Mouse (Mus musculus) kidney, postnatal 36 days (tissue): ENCODE measurements around the gene Six5.

Source experiments
- DNase-seq, 2 experiments: peaks; one replicate each; pipeline ENCODE4 v3.0.0; 2021 to 2022; ENCODE audit warnings: mixed read lengths in 2 of 2

Gene Six5

DNA sequence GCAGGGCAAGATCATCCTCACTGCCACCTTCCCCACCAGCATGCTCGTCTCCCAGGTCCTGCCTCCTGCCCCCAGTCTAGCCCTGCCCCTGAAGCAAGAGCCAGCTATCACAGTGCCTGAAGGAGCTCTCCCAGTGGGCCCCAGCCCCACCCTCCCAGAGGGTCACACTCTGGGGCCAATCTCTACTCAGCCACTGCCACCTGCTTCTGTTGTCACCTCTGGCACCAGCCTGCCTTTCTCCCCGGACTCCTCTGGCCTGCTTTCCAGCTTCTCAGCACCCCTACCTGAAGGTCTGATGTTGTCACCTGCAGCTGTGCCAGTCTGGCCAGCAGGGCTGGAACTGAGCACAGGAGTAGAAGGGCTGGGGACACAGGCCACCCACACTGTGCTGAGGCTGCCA lies 2.8 kb downstream of the Six5 start:
- DNase-seq, result no peak

DNA sequence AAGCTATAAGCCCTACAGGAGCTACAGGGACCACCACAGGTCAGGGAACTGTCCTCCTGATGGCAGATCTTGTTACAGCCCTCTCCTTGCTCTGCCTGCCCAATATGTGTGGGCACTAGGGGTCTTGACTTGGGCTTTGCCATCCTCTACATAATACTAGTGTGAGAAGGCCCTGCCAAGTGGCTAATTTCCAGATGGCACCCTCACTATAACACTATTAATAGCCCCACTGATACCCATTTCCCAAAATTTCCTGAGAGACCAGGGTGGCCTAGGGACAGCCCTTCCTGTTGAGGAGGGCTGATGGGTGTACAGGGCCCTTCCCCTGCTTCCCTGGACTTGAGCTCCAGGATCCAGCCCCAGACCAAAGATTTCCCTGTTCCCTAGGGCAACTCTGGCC lies 3.5 kb downstream of the Six5 start:
- no peak for DNase-seq

DNA sequence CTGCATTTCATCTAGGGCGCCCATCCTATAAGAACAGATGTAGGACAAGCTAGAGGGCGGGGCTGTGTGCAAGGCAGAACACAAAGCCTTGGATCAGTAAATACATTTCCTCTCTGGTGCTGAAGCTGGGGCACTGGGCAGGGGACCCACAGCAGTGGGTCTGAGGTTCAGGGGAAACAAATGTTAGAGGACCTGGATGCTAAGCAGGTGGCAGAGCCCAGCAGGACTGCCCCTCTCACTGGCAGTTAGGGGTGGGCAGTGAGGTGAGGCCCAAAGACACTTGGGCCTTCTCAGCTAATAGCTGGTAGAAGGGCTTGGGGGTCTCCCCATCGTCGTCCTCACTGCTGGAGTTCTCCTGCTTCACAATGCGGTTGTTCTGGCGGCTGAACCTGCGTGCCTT lies 4.4 kb downstream of the Six5 start:
- DNase-seq, result no peak

DNA sequence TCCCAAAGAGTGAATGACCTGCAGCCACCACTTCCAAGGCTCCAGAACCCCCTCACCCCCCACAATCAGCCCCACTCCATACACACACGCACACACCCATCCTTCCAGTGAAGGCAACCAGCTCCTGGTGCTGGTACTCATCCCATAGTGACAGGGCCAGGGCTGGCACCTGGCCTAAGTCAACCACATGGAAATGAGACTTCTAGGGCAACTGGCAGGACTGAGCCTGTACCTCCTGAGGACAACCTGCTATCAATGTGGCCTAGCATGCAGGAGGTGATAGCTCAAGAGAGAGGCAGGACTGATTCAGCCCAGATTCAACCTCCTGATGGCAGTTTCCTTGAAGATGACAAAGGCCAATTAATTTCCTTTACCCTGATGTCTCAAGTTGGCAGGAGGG lies 5.9 kb downstream of the Six5 start:
- no peak for DNase-seq

DNA sequence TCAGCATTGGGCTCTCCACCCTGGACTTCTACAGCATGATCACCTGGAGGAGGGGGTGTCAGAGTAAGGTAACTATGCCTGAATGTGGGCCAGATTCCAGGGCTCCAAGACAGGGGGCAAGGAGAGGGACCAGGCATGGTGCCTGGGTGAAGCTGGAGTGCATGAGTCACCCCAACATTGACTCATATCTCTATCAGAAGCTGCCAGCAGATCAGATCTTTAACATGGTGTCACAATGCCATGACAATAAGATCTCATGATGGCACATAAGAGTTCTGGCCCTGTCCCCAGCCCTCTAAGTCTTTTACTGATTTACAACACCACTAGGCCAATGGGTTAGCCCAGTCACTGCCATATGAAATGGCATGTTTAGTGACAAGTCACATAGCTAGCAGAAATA lies 9.3 kb downstream of the Six5 start:
- no peak for DNase-seq

DNA sequence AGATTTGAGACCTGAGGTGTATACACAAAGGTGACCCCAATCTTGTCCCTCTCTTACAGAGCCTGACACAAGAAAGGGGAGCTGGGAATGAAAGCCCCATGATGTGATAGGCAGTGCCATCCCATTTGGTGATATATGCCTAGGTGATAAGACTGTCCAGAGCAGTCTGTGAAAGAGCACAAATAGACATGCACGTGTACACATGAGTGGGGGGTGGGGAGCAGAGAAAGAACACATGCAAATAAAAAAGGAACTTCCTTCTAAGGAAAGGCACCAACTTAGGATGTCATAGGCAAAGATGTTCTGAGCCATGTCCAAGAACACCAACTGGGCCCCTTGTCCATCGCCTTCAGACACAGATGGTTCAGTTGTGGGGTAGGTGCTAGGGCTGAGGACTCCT lies 10.1 kb downstream of the Six5 start:
- DNase-seq, result no peak

DNA sequence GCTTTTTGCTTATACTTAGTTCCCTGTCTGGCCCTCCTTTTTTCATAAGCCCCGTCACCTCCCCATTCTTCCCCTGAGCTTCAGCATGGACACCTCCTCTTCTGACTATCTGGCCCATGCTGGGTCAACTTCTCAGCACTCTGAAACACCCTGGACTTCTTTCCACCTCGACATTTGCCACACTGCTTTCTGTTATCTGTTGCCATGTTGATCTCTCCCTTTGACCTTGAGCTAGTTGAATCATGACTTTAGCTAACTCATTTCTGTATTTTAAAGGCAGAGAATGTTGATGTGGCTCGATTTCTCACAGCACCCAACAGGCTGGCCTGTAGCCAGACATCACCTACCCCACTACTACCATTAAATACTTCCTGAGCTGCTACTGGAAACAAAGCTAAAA lies 13.0 kb downstream of the Six5 start:
- DNase-seq, result no peak

DNA sequence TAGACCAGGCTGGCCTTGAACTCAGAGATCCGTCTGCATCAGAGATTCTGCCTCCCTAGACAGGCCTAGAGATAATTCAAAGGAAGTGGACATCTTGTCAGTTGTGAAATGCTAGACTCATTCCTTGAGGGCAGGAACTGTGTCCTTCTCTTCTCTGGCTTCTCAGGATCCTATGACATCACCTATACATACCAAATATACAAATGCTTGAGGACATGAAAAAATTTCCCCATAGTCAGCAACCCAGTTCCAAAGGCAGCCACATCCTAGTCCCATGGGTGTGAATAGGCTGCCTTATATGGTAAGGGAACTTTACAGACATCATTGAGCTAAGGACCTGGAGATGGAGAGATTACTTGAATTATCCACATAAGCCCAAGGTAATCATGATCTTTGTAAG lies 15.2 kb downstream of the Six5 start:
- no peak for DNase-seq

DNA sequence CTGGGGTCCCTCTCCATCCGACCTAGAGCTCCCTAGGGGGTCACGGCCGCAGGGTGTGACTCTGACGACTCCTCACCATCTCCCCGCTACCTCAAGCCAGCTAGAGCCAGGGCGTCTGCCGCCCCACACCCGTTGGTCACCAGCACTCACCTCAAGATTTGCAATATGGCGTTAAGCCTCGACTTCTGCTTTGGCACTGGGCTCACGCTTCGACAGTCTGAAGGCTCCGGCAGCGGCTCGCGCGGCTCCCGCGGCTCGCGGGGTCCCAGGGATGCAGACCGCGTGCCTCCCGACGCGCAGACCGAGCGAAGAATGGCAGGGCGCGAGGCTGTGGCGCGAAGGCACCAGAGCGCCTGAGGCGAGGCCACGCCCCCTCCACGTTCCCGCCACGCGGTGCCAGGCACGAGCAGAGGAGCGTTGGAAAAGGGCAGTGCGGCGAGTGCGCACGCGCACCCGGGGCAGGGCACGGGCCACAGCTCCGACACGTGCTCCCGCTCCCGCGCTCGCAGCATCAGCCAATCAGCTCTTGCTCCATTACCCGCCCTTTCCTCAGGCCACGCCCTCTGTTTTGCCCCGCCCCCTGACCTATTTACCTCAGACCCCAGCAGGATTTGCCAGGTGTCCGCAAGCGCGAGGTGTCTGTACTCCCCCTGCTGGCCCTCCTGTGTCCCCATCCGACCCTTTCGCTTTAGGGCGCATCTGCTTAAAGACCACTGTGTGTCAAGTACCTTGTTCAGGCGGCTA lies 23.8 kb downstream of the Six5 start, which contains the start of gene Gm4969:
TSS of gene Gm4969 (minus strand) at position 341 of the 744 bp plus-strand sequence.
- DNase-seq, result peak; percentile 62 to 72

DNA sequence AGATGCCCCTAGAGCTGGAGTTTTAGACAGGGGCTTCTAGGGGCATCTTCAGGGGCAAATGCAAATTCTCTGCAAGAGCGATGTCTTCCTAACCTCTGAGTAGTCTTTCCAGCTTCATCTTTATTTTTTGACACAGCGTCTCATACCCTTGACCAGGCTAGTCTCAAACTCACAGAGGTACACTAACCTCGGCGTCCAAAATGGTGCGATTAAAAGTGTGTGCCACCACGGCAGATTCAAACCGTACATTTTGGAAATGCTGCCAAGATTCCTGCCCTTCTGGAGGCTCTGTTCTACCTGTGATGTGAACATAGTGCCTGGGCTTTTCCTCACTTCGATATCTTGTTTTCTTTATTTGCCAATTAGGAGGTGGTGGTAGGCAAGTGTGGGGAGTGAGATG lies 24.7 kb downstream of the Six5 start:
- no peak for DNase-seq

DNA sequence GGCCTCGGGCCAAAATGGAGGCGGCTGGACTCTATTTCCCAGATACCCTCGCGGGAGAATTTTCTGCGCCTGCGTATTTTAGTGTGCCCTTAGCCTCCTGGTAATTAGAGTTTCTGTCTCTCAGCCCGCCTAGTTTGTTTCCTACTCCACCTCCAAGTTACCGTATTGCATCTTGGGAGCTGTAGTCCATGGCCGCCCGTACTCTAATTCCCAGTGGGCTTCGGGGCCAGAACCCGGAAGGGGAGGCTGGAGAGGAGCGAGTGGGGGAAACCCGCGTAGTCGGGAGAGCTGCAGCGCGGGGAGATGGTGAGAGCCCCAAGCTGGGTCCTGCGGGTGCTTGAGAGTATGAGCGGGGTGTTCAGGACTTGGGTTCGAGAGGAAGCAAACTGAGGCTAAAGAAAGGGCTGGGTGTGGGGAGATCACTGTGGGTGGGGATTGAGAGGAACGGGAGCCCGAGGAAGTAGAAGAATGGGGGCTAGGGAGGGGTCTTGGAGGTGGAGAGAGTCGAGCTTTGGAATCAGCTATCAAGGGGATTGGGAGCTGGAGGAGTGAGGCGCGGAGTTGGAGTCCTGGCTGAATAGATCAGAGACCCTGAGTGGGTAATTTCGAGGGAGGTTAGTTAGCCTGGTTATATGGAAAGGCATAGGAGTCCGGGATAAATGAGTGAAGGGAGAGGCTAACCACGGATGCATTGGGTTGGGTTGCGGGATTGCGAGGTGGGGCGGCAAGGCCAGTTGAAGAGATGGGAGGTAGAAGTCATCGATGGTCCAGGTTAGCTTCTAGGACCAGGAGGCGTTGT lies 25.4 kb downstream of the Six5 start, which contains the start of gene Fbxo46:
TSS of gene Fbxo46 (plus strand) at position 229 of the 799 bp plus-strand sequence.
- peak; percentile 93 to 97 for DNase-seq

DNA sequence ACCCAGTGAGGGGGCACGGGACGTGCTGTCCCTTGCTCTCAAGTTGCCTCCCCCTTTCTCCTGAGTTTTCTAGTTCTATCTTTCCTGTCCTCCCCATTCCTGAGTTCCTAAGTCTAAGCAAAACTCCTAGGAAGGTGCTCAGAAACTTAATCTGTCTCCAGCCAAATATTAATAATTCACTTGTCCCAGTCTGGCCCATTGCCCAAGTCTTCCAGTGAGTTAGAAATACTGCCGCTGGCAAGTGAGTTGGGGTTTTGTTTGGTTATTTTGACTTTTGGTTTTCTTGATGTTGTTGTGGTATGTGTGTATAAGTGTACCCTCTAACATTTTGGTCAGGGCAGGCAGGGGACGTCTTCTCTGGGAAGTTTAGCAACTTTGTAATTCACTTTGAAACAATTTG lies 27.3 kb downstream of the Six5 start:
- peak; percentile 69 to 85 for DNase-seq

DNA sequence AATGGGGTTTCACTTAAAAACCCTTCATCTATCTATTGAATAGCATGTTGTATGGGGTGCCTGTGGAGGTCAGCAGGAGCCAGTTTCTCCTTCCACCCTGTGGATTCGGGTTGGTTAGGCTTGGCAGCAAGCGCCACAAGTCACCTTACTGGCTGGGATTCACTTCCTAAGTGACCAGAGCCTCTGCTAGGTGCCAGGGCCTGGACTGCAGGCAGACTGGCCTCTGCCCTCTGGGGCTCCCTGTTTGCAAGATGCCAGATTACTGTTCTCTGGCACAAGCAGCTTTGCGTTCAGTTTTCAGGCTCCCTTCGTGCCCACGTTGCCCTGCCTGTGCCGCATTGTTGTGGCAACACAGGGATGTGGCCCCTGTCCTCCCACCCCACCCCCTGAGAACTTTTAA lies 30.3 kb downstream of the Six5 start:
- DNase-seq, result peak; percentile 32 to 65

DNA sequence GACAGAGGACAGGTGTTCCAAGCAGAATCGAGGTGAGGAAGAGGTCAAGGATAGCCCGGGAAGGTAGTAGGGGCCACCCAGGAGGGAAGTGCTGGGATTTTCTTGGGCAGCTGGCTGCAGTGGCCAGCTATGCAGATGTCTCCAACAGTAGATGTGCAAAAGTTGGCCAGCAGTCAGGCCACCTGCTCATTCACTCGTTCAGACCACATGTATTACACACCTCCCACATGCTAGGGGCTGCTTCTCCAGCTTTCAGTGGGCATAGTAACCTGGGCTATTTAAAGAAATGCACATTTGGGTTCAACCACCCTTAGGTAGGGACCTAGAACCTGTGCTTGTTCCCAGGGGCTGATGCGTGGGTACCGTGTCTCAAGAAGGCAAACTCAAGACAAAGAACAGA lies 33.4 kb downstream of the Six5 start:
- DNase-seq, result no peak

DNA sequence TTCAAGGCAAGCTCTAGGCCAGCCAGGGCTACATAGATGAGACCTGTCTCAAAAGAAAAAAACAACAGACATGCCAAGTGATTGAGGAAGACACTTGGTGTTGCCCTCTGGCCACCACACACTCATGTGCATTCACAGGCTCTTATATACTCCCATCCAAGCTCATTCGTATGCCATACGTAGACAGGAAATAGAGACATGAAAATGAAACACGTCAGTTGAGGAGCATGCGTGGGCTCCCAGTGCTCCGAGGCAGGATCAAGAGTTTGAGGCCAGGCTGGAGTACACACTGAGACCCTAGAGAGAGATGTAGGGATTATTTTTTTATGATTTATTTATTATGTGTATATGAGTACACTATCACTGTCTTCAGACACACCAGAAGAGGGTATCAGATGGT lies 35.0 kb downstream of the Six5 start:
- no peak for DNase-seq

DNA sequence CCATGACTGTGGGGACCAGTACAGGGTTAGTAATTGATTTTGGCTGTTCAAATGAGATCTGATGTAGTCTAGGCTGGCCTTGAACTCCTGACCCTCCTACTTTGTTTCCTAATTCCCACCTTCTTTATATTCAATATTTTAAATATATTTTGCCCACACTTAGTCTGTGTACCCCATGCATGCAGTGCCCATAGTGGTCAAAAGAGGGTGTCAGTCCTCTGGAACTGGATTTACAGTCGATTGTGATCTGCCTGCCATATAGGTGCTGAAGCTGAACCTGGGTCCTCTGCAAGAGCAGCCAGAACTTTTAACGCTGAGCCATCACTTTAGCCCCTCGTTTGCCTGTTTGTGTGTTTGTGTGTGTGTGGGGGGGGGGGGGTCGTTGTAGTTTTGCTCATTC lies 36.3 kb downstream of the Six5 start:
- no peak for DNase-seq

DNA sequence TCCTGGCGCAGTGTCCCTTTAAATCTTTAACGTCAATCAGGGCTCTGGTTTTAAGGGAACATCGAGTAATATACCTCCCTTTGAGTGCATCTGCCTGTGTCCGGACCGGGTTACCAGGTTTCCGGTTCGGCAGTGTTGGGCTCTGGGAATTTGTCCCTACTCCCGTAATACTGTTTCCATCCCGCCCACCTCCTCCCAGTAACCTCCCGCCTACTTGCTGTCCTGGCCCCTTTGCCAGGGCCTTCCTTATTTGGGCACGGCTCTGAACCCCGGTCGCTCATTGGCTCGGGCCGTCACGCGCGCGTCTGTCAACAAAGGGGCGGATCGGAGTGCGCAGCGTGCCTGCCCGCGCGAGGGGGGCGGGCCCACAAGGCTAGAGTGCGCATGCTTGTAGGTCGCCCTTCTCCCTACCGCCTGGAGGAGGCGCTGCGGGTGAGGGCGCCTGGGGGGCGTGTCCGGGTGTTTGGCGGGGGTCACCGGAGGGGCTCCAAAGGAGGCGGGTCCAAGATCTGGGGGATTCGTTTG lies 37.0 kb downstream of the Six5 start:
- DNase-seq, result peak; percentile 98 to 99

DNA sequence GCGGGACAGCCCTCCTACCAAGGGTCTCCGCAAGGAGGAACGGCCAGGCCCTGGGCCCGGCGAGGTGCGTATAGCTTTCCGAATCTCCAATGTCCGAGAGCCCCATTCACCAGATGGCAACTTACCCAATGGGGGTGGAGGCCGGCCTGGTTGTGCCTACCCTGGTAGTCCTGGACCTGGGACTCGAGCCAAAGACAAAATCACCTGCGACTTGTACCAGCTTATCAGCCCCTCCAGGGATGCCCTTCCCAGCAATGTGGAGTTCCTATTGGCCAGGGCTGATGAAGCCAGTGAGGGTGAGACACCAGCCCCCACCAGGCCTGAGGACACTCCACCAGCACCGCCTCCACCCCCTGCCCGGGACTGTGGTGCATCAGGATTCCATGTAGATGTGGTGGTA lies 41.8 kb downstream of the Six5 start:
- no peak for DNase-seq

DNA sequence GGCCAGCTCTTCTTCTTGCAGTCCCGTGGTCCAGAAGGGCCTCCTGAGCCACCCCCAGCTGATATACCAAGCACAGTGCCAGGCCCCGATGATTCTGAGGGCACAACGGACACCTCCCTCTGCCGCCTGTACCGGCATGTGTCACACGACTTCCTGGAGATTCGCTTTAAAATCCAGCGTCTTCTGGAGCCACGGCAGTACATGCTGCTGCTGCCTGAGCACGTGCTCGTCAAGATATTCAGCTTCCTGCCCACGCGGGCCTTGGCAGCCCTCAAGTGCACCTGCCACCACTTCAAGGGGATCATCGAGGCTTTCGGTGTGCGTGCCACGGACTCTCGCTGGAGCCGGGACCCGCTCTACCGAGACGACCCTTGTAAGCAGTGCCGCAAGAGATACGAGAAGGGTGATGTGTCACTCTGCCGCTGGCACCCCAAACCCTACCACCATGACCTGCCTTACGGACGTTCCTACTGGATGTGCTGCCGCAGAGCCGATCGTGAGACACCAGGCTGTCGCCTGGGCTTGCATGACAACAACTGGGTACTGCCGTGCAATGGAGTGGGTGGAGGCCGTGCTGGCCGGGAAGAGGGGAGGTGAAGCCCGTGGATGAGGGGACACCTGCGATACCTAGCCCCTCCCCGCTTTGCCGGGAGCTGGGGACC lies 42.4 kb downstream of the Six5 start:
- no peak for DNase-seq

DNA sequence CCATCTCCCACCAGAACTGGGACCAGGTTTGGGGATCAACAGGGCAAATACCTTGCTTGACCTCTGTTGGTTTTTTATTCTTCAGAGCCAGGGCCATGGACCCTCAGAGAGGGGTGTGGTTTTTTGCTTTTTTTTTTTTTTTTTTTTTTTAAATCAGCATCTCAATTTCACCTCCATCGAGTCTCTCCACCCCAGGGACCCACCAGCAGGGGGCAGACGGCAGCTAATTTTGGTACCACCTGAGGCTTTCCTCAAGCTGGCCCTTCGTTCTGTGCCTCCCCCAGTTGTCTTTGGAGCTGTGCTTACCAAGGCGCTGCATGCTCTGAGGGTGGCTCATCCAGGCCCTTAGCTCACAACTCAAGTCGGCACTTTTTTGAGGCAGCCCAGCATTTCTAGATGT lies 43.0 kb downstream of the Six5 start:
- DNase-seq, result peak; percentile 49 to 83

DNA sequence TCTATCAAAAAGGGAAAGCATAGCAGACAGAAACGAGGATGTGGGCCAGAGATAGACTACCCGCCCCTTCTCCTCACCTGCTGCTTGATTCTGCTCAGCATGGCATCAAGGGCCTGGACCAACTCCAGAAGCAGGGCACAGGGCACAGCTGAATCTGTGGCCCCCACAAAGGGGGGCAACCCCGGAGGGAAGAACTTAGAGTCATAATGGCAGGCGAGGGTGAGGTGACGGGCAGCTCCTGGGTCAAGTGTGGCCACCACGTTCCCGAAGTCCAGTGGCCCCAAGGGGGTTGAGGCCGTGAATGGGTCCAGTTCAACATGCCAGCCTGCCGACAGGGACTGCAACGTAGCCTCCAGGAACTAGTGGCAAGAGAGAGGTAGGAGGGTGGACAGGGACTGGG lies 52.4 kb downstream of the Six5 start:
- no peak for DNase-seq

DNA sequence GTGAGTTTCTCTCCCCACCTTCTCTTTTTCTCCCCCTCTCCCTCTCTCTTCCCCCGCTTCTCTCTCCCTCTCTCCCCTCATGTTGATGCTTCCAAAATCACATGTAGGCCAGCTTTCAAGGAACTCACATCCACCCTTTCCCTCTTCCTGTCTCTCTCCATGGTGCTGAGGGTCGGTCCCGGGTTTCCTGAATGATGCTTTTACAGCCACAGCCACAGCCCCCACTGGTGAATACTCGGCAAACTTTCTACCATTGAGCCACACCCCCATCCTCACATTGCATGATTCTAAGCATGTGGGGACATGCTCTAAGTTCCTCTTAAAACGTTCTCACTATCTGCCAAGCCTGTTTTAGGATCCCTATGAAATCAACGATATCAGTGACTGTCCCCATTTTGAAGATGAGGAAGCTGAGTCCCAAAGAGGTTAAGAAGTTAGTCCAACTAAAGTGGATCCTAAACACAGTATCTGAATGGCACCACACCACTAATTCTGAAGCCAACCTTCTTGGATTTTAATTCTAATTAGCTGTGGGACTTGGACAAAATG lies 53.2 kb downstream of the Six5 start:
- DNase-seq, result no peak
